Mouse (Mus musculus) T-helper 2 cell (primary cell): ENCODE data around the gene Slc25a13.

Experiments used
- in situ Hi-C: fragments of 300-600 bp; cut with MboI, MseI; formaldehyde crosslinking; loops from one replicate; pipeline ENCODE4 v1.15.1; 2025; ENCODE audit warnings: high pct_unique_total_duplicates

Gene Slc25a13

DNA sequence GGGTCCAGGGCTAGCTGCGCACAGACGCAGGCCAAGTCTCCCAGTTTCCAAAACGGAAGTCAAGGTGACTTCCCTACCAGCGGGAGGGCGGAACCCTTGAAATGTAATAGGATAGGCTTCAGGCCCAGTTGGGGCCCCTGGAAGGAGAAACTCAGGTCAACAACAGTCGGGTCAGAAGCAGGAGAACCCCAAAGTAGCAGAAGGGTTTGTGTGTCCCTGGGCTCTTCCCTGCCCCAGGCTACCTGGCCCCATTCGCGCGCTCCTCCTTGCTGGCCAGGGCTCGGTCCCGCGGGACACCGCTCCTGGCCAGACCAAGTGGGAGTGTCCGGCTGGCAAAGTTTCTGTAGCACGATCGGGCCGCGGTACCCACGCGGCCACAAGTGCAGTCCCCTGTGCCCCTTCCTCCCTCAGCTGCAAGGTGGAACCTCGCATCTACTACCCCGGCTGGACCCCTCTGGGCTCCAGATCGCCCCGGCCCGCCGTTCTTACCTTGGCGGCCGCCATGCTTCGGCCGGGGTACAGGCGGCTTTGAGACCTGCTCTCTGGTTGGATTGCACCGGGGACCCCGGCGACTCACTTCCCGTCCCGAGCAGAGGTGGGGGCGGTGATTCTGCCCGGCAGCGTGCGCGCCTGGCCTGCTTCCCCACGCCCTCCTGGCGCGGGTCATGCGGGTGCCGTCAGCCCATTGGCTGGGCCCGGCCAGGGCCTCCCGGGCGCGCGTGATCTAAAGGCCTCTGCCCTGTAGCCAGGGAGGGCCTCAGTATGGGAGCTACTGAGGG is at the start of gene Slc25a13:
TSS of gene Slc25a13 (minus strand) at position 667 of the 779 bp plus-strand sequence.
- in situ Hi-C loops = no loop called here

GRCm38 (mm10) chr6:6265761-6266160 is 48.8 kb upstream of the Slc25a13 start:
- in situ Hi-C loops = no loop called here

DNA sequence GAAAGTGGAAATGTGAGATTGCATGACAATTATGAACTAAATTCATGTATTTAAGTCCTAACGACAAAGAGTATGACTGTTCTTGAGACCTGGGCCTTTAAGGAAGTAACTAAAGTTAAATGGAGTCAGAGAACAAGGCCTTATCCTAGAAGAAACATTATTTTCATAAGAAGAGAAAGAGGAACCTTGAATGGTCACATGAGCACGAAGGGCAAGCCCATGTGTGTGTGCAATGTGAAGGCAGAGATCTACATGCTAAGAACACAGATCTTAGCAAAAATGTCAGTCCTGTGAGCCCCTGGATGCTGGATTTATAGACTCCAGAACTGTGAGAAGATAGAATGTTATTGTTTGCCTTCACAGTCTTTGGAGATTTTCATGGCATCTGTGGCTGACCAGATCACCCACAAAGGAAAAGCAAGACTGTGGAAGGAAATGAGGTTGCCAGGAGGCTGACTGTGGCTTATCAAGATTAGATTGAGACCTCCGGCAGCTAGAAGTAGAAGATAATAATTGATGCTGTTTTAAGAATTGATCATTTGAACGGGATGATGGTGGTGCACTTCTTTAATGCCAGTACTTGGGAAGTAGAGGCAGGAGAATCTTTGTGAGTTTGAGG is 46.4 kb upstream of the Slc25a13 start:
- in situ Hi-C loops = no loop called here

GRCm38 (mm10) chr6:6260917-6261316 is 43.9 kb upstream of the Slc25a13 start:
- in situ Hi-C loops = no loop called here

DNA sequence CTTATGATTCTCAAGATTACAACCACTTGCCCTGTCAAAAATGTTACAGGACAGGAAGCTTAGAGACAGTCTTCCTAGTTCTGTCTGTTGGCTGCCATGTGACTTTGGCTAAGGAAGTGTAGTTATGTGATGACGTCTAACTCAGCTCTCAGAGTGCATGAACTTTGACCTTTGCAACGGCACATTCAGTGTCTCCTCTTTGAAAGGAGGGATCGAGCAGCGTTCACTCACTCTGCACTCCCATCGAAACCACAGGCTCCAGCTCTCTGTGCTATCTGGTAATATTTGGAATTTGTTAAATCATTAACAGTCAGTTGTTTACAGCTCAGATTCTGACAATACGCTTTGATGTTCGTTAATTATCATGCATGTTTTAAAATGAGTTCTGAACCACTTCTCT is 31.5 kb upstream of the Slc25a13 start:
- in situ Hi-C loops = no loop called here

DNA sequence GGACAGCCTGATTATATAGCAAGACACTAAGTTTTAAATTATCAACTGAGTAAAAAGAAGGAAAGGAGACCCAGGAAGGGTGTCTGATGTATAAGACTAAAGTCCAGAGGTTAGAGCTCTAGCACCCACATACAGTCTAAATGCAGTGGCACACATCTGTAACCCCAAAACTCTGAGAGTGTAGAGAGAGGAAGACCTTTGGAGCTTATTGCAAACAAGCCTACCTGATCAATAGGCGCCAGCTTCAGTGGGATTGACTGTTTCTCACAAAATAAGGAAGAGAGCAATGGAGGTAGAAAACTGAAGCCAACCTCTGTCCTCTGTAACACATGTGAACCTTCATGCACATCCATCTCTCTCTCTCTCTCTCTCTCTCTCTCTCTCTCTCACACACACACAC is 26.9 kb upstream of the Slc25a13 start:
- in situ Hi-C loops = no loop called here

GRCm38 (mm10) chr6:6242114-6242513 is 25.1 kb upstream of the Slc25a13 start:
- in situ Hi-C loops = no loop called here

DNA sequence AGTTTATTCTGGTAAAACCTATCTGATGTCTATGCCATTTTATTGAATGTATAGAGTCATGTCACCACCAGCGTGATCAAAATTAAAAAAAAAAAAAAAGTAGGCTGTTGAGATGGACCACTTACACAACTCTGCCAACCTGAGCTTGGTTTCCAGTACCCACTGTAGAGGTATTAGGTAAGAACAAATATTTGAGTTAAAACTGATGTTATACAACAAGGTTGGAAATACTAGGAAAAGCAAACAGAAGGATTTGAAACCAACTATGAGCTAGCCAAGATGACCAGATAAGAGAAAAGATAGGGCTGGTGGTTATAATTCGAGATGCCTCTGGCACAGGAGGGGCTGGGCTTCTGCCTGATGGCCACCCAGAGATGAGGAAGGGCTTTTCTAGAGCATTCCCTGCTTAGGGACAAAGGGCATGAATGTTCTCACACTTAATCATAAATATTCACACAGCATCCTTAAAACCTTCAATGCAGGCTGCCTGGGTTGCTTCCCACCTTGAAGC is 19.9 kb upstream of the Slc25a13 start:
- in situ Hi-C loops = no loop called here

DNA sequence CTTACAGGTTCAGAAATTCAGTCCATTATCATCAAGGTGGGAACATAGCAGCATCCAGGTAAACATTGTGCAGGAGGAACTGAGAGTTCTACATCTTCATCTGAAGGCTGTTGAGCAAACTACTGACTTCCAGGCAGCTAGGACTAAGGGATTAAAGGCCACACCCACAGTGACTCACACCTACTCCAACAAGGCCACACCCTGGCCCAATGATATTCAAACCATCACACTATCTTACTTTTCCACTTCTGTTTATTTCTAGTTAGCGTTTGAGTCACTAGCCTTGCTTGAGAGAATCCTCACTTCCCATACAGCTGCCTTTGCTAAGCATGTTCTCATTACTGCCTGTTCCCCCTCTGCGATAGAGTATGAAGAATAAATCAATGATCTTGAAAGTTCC is 13.3 kb upstream of the Slc25a13 start:
- in situ Hi-C loops = no loop called here

DNA sequence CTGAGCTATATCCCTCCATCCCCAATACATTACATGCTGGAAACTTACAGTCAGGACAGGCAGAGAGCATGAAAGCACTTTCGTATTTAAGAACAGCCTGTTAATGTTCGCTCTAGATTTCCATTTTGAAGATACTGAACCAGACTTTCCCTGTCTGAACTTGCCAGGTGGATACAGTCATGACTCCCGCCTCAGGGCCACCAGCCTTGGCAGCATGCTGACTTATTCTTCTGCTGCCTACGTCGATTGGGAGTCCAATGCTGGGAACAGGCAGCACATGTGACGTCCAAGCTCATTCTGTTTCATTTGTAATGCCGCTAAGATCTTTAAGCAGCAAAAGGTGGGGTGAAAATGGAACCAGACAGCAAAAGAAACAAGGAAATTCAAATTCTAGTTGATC is 5.7 kb upstream of the Slc25a13 start:
- in situ Hi-C loops = no loop called here

DNA sequence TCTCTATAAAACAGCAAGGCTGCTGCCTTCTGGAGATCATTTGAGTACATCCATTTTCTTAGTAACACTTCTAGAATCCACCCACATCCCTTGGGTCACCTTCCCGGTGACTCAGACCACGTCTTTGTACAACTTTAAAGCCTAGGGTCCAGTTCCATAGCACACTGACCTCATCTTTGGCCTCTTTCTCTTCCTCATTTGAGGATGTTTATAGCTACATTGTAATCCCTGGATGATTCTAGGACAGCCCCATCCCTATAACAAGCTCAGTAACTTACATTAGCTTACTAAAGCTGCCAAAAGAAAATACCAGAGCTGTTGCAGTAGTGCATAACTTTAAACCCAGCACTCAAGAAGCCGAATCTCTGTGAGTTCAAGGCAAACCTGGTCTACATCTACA is 3.6 kb upstream of the Slc25a13 start:
- in situ Hi-C loops = no loop called here

- in situ Hi-C loops = no loop called here
Measured at GRCm38 (mm10) chr6:6219661-6220370, 2.8 kb upstream of the Slc25a13 start.

GRCm38 (mm10) chr6:6217286-6217625 is 283 bp upstream of the Slc25a13 start:
- in situ Hi-C loops = no loop called here

GRCm38 (mm10) chr6:6216120-6216506 is 860 bp downstream of the Slc25a13 start:
- in situ Hi-C loops = no loop called here

GRCm38 (mm10) chr6:6212360-6213310 is 4.3 kb downstream of the Slc25a13 start:
- in situ Hi-C loops = no loop called here

GRCm38 (mm10) chr6:6211958-6212357 is 5.0 kb downstream of the Slc25a13 start:
- in situ Hi-C loops = no loop called here

- in situ Hi-C loops = no loop called here
Measured at GRCm38 (mm10) chr6:6210637-6211036, 6.3 kb downstream of the Slc25a13 start.

DNA sequence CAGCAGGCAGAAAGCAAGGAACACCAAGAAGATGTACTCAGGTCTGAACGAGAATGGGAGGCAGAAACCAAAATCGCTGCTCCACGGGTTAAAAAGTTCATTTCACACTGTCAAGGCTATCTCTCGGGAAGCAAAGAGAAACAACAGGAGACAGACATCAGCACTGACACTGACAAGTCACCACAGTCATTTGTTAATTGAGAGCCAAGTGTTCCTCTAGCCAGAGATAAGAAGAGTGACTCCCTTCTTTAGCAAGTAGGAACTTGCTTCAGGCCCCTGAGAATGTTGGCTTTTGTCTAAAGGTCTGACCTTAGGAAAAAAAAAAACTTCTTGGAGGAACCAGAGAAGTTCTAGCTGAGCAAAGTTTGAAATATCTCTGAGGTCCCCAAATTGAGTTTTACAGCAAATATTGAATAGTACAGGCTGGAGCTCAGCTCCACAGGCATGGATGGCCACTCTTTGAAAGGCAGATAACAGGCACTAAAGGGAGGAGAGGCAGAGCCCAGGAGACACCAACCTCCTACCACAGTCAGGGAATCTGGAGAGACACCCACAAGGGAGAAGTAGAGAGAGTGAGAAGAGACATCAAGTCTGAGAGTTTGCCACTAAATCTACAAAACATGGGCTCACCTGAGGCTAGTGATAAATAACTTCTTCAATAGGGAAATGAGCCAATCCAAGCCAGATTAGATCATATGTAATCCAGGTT is 8.5 kb downstream of the Slc25a13 start:
- in situ Hi-C loops = no loop called here

GRCm38 (mm10) chr6:6207836-6208235 is 9.1 kb downstream of the Slc25a13 start:
- in situ Hi-C loops = no loop called here

- in situ Hi-C loops = no loop called here
Measured at GRCm38 (mm10) chr6:6207395-6207794, 9.6 kb downstream of the Slc25a13 start.
